Mouse (Mus musculus) cerebellum, adult (tissue): ENCODE results near the gene Arid1b.
A peak's percentile ranks its signal among the peaks of the same experiment; 100 is the strongest.

ENCODE experiments used
- ATAC-seq: cut with Nextera tagmentation; 2 replicates; pipeline ENCODE4 v1.9.2; 2017; ENCODE audit warnings: mild to moderate bottlenecking, moderate library complexity, mixed read lengths; ENCODE audit not compliant: insufficient number of reproducible peaks, low FRiP score, low TSS enrichment

Arid1b gene

GRCm38 (mm10) chr17:5222827-5223226 is 228.7 kb downstream of the Arid1b start:
- no peak for ATAC-seq

- ATAC-seq = no peak
These were observed 230.8 kb downstream of the Arid1b start for GRCm38 (mm10) chr17:5224932-5225331.

GRCm38 (mm10) chr17:5227136-5227535 is 233.0 kb downstream of the Arid1b start:
- ATAC-seq = no peak

- ATAC-seq = peak; percentile 82
These were observed 234.0 kb downstream of the Arid1b start for GRCm38 (mm10) chr17:5227950-5228615.

- 0 out of 2 replicates have a peak, but pooled peaks have one; percentile 22 for ATAC-seq
These were observed 234.6 kb downstream of the Arid1b start for GRCm38 (mm10) chr17:5228616-5229250.

- ATAC-seq = no peak
These were observed 235.9 kb downstream of the Arid1b start for GRCm38 (mm10) chr17:5230063-5230462.

GRCm38 (mm10) chr17:5232180-5232579 is 238.0 kb downstream of the Arid1b start:
- no peak for ATAC-seq

GRCm38 (mm10) chr17:5233991-5234390 is 239.9 kb downstream of the Arid1b start:
- no peak for ATAC-seq

GRCm38 (mm10) chr17:5235057-5235456 is 240.9 kb downstream of the Arid1b start:
- no peak for ATAC-seq

- no peak for ATAC-seq
These were observed 243.6 kb downstream of the Arid1b start for GRCm38 (mm10) chr17:5237765-5238164.

GRCm38 (mm10) chr17:5238387-5239245 is 244.5 kb downstream of the Arid1b start:
- no peak for ATAC-seq

- ATAC-seq = no peak
These were observed 250.4 kb downstream of the Arid1b start for GRCm38 (mm10) chr17:5244526-5244925.

- no peak for ATAC-seq
These were observed 252.6 kb downstream of the Arid1b start for GRCm38 (mm10) chr17:5246688-5247087.

- ATAC-seq = no peak
These were observed 253.1 kb downstream of the Arid1b start for GRCm38 (mm10) chr17:5247247-5247646.

GRCm38 (mm10) chr17:5247737-5248136 is 253.6 kb downstream of the Arid1b start:
- ATAC-seq = no peak

- ATAC-seq = peak; percentile 74
These were observed 255.0 kb downstream of the Arid1b start for GRCm38 (mm10) chr17:5248957-5249656.

- ATAC-seq = peak; percentile 33; the same call in 1 of the 2 replicates
These were observed 255.6 kb downstream of the Arid1b start for GRCm38 (mm10) chr17:5249681-5250180.

GRCm38 (mm10) chr17:5252436-5252835 is 258.3 kb downstream of the Arid1b start:
- no peak for ATAC-seq

GRCm38 (mm10) chr17:5254717-5255617 is 260.8 kb downstream of the Arid1b start:
- ATAC-seq = no peak
